Mouse (Mus musculus) spleen, adult 2 months (tissue): ENCODE data around the gene Cyb5r1.
A peak's percentile ranks its signal among the peaks of the same experiment; 100 is the strongest.

Experiments
- CTCF ChIP-seq: fragments of 200-500 bp; IDR thresholded peaks from 2 replicates; pipeline ENCODE4 v1.5.1; 2011; ENCODE audit warnings: mild to moderate bottlenecking, inconsistent platforms; ENCODE audit not compliant: insufficient read depth, insufficient read length, insufficient replicate concordance; ENCODE audit errors: extremely low read depth
- POLR2A ChIP-seq: fragments of 200-500 bp; IDR thresholded peaks from 2 replicates; pipeline ENCODE4 v1.6.1; 2011; ENCODE audit warnings: low read depth, low read length, inconsistent platforms

GRCm38 (mm10) chr1:134415168-134415831 is 9.9 kb downstream of the Cyb5r1 start, which contains the start of gene Adipor1:
- TF ChIP-seq POLR2A: peak; percentile 46
- no peak for TF ChIP-seq CTCF
